Mouse (Mus musculus) liver, embryonic 11.5 days (tissue): Measurements from ENCODE around the gene Serpina1b. TPM values are rescaled to one million over a fixed set of nuclear protein-coding genes. Genes with fewer than 3 reads are reported as not detected.
"Not testable (repeated sequence)": the region's sequence is repeated elsewhere in the genome, so short reads cannot be mapped to it uniquely, and the experiment has no call there.

Source experiments
- ATAC-seq: fragments of 200-750 bp; cut with Nextera tagmentation; replicated peaks from 2 replicates; pipeline ENCODE4 v1.8.0; 2017; ENCODE audit warnings: moderate number of reproducible peaks, mild to moderate bottlenecking, moderate TSS enrichment, moderate library complexity; ENCODE audit not compliant: low FRiP score
- DNase-seq: peaks from one replicate; pipeline ENCODE4 v3.0.0-alpha.2; 2017; ENCODE audit warnings: low spot score
- H3K27ac ChIP-seq: fragments of 300-500 bp; sonication (generic); 2 replicates; pipeline ENCODE4 v1.5.1; 2014; ENCODE audit warnings: mild to moderate bottlenecking, low read depth, low read length, control low read depth
- H3K27me3 ChIP-seq: fragments of 300-500 bp; sonication (generic); replicated peaks from 2 replicates; pipeline ENCODE4 v1.6.1; 2014; ENCODE audit warnings: low read length, mixed read lengths; ENCODE audit not compliant: control insufficient read depth, insufficient read depth
- H3K36me3 ChIP-seq: fragments of 300-500 bp; sonication (generic); 2 replicates; pipeline ENCODE4 v1.6.1; 2014; ENCODE audit warnings: mild to moderate bottlenecking, low read length, moderate library complexity, mixed read lengths; ENCODE audit not compliant: control insufficient read depth, insufficient read depth
- H3K4me1 ChIP-seq: fragments of 300-500 bp; sonication (generic); replicated peaks from 2 replicates; pipeline ENCODE4 v1.6.1; 2014; ENCODE audit warnings: low read length, mixed read lengths; ENCODE audit not compliant: control insufficient read depth, insufficient read depth
- H3K4me2 ChIP-seq: fragments of 300-500 bp; sonication (generic); 2 replicates; pipeline ENCODE4 v1.6.1; 2014; ENCODE audit warnings: mild to moderate bottlenecking, control low read depth, moderate library complexity
- H3K4me3 ChIP-seq: fragments of 300-500 bp; sonication (generic); 2 replicates; pipeline ENCODE4 v1.5.1; 2014; ENCODE audit warnings: low read depth, low read length, control low read depth
- H3K9ac ChIP-seq: fragments of 300-500 bp; sonication (generic); 2 replicates; pipeline ENCODE4 v1.6.1; 2014; ENCODE audit warnings: low read depth, low read length, control low read depth
- H3K9me3 ChIP-seq: fragments of 300-500 bp; sonication (generic); 2 replicates; pipeline ENCODE4 v1.6.1; 2016; ENCODE audit warnings: low read length, inconsistent platforms, mixed read lengths; ENCODE audit not compliant: control insufficient read depth
- WGBS: fragments of 180-500 bp; shearing (Covaris S2); extraction: QIAGEN DNeasy Blood & Tissue Kit; methylation state at CpG from one replicate; pipeline ENCODE4 v1.1.7; 2014; 5-methylcytosine and 5-hydroxymethylcytosine counted together
- polyA plus RNA-seq: library from polyadenylated mRNA; unstranded; fragments of >200 nt; fragmentation: Nextera tagmentation; extraction: Ambion mirVana; gene quantifications from 2 replicates; pipeline ENCODE4 v1.2.1, GENCODE M21; 2014

Serpina1b gene
- polyA plus RNA-seq: 344 and 359 TPM in 2 replicates

GRCm38 (mm10) chr12:103830273-103830672, at the start of gene Serpina1b:
Serpina1b (minus strand) TSS chr12:103830373.
- H3K27me3 ChIP-seq, H3K4me1 ChIP-seq, H3K9ac ChIP-seq, H3K27ac ChIP-seq, DNase-seq, H3K4me3 ChIP-seq, H3K4me2 ChIP-seq, H3K36me3 ChIP-seq, H3K9me3 ChIP-seq, ATAC-seq: not testable (repeated sequence)
- 77% methylated on average over 4 of the region's 4 CpGs for WGBS

GRCm38 (mm10) chr12:103866873-103867272, 36.7 kb upstream of the Serpina1b start:
- H3K27me3 ChIP-seq, H3K36me3 ChIP-seq, H3K4me1 ChIP-seq, DNase-seq, H3K4me2 ChIP-seq, H3K9me3 ChIP-seq, ATAC-seq, H3K27ac ChIP-seq, H3K4me3 ChIP-seq, H3K9ac ChIP-seq: not testable (repeated sequence)
- WGBS: 74% methylated on average over 1 of the region's 1 CpGs

DNA sequence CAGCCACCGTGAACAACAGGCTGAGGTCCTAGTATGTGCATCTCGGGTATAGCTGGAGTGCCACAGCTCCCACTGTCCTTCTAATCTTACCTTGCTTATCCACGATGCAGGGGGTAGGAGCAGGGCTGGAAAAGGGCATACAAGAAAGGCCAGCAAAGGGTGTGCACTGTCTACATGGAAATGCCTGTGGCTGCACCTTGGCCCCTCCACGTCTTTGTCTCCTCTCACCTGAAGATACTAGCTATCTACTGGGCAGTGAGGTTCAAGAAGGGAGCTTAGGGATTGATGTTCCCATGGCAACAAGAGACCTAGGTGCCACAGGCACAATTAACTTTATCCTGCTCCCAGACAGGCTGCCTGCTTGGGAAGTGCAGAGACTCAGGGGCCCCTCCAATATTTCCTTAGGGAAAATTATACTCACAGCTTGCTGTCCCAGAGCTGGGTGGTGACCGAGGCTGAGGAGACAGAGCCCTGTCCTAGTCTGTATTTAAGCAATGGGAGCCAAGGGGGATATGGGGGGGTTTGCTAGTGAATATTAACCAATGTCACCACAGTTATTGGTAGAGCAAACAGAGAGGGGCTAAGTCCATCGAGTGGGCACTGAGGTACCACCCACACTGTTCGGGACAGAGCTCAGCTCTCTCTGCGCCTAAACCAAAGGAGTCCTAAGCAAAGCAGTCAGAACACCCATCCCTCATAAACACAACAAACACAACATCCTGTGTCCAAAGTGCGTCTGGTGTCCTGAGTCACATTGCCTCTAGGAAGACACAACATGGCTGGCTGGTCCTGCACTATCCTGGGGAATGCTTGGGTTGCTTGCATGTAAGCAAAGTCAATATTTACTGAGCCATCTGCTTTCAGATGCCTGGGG, 33.2 kb upstream of the Serpina1b start, which contains the start of gene Serpina1a:
TSS of gene Serpina1a (minus strand) at position 462 of the 874 bp plus-strand sequence.
- not testable (repeated sequence) for DNase-seq, ATAC-seq, H3K27me3 ChIP-seq, H3K9ac ChIP-seq, H3K9me3 ChIP-seq, H3K27ac ChIP-seq, H3K36me3 ChIP-seq, H3K4me1 ChIP-seq
- Histone ChIP-seq H3K4me2 (peak within 1 kb of the TSS; percentile 41; the same call in 1 of the 2 replicates), H3K4me3 (peak within 1 kb of the TSS; percentile 23; the same call in 1 of the 2 replicates)
- WGBS: 72% methylated on average over 9 of the region's 9 CpGs

DNA sequence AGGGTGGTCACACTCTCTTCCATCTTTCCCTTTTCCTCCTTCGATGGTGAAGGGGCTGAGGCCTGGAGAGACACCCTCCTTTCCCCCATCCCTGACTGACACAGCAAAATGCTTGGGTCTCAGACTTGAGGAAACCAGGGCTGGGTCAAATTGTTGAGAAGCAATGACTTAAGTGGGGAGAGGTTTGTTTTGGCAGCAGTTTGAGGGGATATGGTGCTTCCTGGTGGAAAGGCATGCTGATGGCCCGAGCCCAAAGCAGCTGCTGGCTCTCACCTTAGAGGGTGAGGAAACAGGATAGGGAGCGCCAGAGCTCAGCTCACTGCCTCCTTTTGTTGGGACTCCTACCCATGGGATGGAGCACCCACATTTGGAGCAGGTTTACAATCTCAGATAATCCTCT, 30.8 kb upstream of the Serpina1b start:
- Histone ChIP-seq H3K4me3 (no peak overlapping the region), H3K9ac (no peak overlapping the region), H3K9me3 (no peaks in the 10 kb centered on the region; the same call in 1 of the 2 replicates), H3K4me1 (no peaks in the 10 kb centered on the region), H3K36me3 (no peaks in the 10 kb centered on the region), H3K27me3 (no peaks in the 10 kb centered on the region), H3K27ac (no peak overlapping the region), H3K4me2 (no peak overlapping the region)
- ATAC-seq (no peak), DNase-seq (no peak)
- 67% methylated on average over 3 of the region's 3 CpGs for WGBS

DNA sequence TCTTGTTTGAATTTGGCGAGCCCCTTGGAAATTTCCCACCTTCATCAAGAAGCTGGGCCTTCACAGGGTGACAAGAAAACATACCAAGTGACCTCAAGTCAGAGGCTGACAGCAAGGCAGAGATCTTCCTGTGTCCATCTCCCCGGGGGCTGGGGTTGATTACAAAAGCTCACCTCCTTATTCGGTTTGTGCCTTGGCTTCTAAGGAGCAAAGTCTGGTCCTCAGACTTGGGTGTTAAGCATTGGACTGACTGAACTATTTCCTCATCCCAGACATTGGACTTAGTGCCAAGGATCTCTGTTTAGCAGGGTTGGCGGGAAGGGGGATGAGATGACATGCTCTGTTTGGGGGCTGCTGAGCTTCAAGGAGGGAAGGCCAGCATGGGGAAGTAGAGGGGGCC, 30.4 kb upstream of the Serpina1b start:
- H3K27me3 ChIP-seq, H3K27ac ChIP-seq, H3K36me3 ChIP-seq, H3K4me3 ChIP-seq, ATAC-seq, H3K4me2 ChIP-seq, H3K4me1 ChIP-seq, H3K9ac ChIP-seq, DNase-seq, H3K9me3 ChIP-seq: not testable (repeated sequence)
- WGBS: 74% methylated on average over 3 of the region's 4 CpGs

DNA sequence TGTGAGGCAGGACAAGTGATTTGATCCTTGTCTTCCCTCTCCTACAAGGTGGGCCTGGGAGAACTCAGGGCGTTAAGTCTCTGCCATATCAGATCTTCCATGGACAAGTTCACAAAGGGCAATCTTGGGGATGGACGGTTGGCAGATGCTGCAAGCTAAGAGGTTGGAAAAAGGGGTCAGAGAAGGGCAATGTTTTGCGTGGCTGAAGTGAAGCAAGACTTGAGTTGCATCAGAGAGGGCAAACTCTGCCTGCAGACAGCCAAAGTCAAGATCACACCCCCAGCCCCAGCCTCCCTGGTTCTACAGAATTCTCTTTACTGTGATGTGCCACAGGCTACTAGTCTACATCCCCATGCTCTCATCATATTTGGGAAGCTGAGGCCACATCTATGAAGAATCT, 29.4 kb upstream of the Serpina1b start:
- H3K4me3 ChIP-seq, H3K27ac ChIP-seq, H3K36me3 ChIP-seq, H3K9ac ChIP-seq, H3K4me1 ChIP-seq, ATAC-seq, H3K9me3 ChIP-seq, H3K27me3 ChIP-seq, H3K4me2 ChIP-seq, DNase-seq: not testable (repeated sequence)
- WGBS: 63% methylated on average over 3 of the region's 3 CpGs

GRCm38 (mm10) chr12:103853032-103853431, 22.9 kb upstream of the Serpina1b start:
- H3K27me3 ChIP-seq, H3K4me2 ChIP-seq, H3K9ac ChIP-seq, H3K36me3 ChIP-seq, H3K9me3 ChIP-seq, H3K27ac ChIP-seq, H3K4me1 ChIP-seq, ATAC-seq, DNase-seq, H3K4me3 ChIP-seq: not testable (repeated sequence)
- 78% methylated on average over 2 of the region's 2 CpGs for WGBS

- not testable (repeated sequence) for ATAC-seq, H3K36me3 ChIP-seq, H3K27ac ChIP-seq, H3K9me3 ChIP-seq, H3K27me3 ChIP-seq, H3K4me1 ChIP-seq, H3K9ac ChIP-seq, DNase-seq
- H3K4me3 ChIP-seq: peak overlapping the region; percentile 38
- peak overlapping the region; percentile 37 for H3K4me2 ChIP-seq
- WGBS: 65% methylated on average over 6 of the region's 6 CpGs
Measured at GRCm38 (mm10) chr12:103827661-103828372, 2.4 kb downstream of the Serpina1b start.
